Mouse (Mus musculus): ENCODE data around the gene Enam. TPM values are rescaled to one million over a fixed set of nuclear protein-coding genes. Genes with fewer than 3 reads are reported as not detected.

The Enam gene
- polyA plus RNA-seq (2017; shearing (Covaris generic)) = not detected

GRCm38 (mm10) chr5:88487675-88488074 is at the start of gene Enam:
Gene Enam (plus strand): TSS chr5:88487975.

GRCm38 (mm10) chr5:88455691-88456090 is 32.1 kb upstream of the Enam start, which contains the start of gene Ambn:
Gene Ambn (plus strand): TSS chr5:88455991.

GRCm38 (mm10) chr5:88527657-88528056 is 39.9 kb downstream of the Enam start, which contains the start of gene Jchain:
Gene Jchain (minus strand): TSS chr5:88527891.

GRCm38 (mm10) chr5:88554086-88554886 is 66.5 kb downstream of the Enam start, which contains the start of gene Utp3:
Gene Utp3 (plus strand): TSS chr5:88554462.

Other genes starting within 250 kb of the Enam start
- gene Gm7714, start 219.1 kb upstream of the Enam start, polyA plus RNA-seq (2017; shearing (Covaris generic)) = not detected
- not detected for gene Prol1, start 170.7 kb upstream of the Enam start, polyA plus RNA-seq (2017; shearing (Covaris generic))
- gene Amtn, start 111.9 kb upstream of the Enam start, polyA plus RNA-seq (2017; shearing (Covaris generic)) = not detected
- not detected for gene Ambn, start 32.0 kb upstream of the Enam start, polyA plus RNA-seq (2017; shearing (Covaris generic))
- gene Jchain, start 39.9 kb downstream of the Enam start, polyA plus RNA-seq (2017; shearing (Covaris generic)) = not detected
- 93.2 TPM for gene Utp3, start 66.5 kb downstream of the Enam start, polyA plus RNA-seq (2017; shearing (Covaris generic))
- 4.9 TPM for gene Rufy3, start 77.1 kb downstream of the Enam start, polyA plus RNA-seq (2017; shearing (Covaris generic))
- 46.6 TPM for gene Grsf1, start 188.2 kb downstream of the Enam start, polyA plus RNA-seq (2017; shearing (Covaris generic))
- gene Mob1b, start 232.9 kb downstream of the Enam start, polyA plus RNA-seq (2017; shearing (Covaris generic)) = 12.8 TPM

All from naive thymus-derived CD4-positive, alpha-beta T cell, adult 5 months (primary cell).